Mouse (Mus musculus): ENCODE measurements around the gene Bcr.

DNA sequence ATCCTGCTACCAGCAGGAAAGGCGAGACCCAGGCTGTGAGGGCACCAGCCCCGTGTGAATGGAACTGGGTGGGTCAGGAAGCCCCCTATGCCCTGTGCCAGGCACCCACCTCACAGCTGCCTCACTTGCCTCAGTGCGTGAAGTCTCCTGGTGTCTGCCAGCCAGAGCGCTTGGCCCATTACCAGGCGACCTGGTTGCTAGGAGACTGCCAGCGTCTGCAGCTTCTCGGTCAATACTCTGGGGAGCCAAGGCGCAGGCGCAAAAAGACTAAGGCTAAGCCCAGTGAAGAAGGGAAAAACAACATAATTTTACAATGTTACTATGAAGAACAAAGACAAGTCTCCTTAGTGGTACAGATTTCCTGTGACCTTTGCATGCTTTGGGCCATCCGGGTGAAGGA is 28.0 kb upstream of the Bcr start, which contains the start of gene Rsph14:
- peak; percentile 61; the same call in 1 of the 2 replicates for TF ChIP-seq POLR2A (IDR thresholded peaks at IDR 0.05; ENCODE audit: control insufficient read depth, low read depth, low read length)
- no peak for TF ChIP-seq CTCF (IDR thresholded peaks at IDR 0.05; ENCODE audit: control insufficient read depth, insufficient read depth, insufficient replicate concordance, low read depth, low read length)

All from testis, adult 2 months (tissue).